Mouse (Mus musculus): ENCODE measurements around the gene Mfap2.

The Mfap2 gene

DNA sequence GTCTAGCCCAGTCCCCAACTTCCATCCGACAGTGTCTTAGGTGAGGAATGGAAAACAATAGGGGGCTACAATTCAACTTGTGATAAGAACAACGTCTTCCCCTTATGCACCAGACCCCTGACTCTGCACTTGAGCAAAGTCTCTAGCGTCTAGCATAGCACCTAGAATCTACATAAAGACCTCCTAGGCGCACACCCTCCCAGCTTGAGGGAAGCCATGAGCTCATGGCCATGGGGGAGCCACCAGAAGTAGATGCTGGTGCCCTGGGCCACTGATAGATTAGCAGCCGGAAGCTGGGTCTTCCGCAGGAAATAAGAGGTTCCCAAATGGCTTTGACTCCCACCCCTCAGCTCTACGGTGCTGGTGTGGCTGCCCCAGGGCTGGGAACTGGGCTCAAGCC lies 22.7 kb upstream of the Mfap2 start:
- DNase-seq (ENCODE audit: low spot score in 2 of 2), result no peak

DNA sequence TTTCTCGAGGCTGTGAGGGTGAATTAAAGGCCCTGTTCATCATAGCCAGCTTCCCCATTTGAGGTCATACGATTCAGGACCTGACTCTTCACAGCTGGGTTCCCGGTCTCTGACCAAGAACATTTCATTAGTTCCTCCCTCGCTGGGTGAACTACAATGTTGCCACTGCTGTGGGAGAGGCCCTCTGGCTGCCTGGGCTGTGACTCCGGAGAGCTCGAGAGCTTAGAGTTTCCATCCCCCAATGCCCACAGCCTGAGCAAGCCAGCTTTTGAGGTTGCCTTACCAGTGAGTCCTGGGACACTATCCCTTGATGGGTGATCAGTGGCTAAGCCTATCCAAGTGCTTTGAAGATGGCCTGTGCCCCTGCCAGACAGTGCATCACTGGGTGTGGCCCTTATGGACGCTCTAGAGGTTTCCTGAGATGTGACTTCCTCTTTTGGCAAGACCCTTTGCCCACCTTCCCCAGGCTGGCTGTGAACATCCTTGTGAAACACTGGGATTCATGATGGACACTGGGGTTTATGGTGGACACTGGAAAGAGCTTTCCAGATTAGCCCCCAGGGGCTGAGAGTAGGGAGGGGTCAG lies 21.4 kb upstream of the Mfap2 start:
- peak in 1 of 2 experiments; percentile 28 for DNase-seq (ENCODE audit: low spot score in 2 of 2)

DNA sequence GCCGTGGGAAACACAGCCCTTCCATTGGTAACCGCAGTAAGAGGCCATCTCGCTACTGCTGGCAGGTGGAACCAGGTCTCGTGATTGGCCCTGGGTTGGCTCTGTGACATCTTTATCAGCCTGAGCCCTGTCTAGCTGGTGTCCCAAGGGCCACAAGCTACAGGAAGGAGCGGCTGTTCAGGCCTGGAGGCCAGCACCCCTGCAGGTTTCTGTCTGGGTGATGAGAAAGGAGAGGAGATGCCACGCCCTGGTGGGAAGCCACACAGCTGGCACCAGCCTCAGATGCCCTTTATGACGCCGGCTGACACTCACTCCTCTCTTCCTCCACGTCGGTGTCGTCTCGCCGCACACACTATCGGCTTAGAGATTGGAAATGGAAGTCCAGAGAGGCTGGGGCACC lies 20.8 kb upstream of the Mfap2 start:
- peak in 1 of 2 experiments; percentile 30 for DNase-seq (ENCODE audit: low spot score in 2 of 2)

DNA sequence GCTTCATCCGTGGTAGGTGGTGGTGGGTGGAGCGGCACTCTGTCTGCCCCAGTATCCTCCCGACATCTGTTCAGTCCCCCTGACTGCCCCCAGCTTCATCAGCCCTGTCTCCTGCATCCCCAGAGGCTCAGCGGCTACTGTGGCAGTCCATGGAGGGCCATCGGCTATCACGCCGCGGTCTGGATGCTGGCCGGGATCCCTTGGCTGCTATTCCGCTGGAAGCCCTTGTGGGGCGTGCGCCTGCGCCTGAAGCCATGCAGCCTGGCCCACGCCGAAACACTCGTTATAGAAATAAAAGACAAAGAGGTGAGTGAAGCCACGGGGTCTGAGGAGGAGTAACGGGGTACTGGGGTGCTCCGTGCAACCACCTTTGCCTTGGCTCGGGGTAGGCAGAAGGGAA lies 18.0 kb upstream of the Mfap2 start:
- no peak for DNase-seq (ENCODE audit: low spot score in 2 of 2)

DNA sequence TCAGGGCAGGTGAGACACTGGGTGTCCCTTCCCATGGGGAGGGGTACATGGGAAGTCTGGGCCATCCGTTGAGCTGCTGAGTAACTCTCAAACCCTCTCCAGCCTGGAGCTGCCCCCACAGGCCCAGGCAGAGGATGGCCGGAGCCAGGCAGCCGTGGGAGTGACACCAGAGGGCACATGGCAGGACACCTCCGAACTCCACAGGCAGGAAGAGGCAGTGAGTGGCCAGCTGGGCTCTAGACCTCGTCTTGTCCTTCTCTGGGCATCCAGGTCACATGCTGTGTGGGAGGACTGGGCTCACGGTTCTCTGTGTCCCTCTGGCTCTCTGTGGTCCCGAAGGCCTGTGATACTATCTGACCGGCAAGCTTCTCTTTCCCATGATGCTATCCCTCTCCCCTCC lies 16.4 kb upstream of the Mfap2 start:
- no peak for DNase-seq (ENCODE audit: low spot score in 2 of 2)

DNA sequence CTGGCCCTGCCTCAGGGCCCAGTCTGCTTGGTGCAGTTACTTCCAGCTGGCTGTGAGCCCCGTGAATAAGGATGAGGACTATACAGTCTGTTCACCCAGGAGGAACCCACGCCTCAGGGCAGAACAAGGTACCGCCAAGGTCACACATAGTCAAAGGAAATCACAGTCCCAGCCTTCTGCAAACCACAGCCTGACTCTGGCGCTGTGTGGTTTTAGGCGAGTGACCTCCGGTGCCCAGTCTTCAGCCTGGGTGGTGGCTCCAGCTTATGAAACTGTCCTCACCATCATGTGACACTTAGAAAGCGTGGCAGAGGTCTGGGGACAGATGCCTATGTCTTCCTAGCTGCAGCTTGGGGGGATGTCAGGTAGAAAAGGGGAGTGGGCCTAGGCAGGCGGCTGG lies 14.4 kb upstream of the Mfap2 start:
- DNase-seq (ENCODE audit: low spot score in 2 of 2), result no peak

DNA sequence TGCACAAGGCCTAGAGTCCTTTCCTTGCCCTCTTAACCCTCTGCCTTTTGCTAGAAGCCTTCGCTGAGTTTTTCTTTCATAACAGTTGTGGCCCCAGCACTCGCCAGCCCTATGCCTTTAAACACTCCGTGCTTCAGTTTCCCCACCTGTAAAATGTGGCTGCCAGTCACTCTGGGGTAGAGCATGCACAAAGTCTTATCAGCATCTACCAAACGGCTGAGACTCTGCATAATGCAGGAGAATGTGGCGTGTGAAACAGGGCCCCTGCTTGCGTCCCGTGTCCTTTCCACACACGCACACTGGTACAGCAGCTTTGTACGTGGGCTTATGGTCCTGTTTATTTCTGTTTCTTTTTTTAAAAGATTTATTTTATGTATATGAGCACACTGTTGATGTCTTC lies 13.4 kb upstream of the Mfap2 start:
- no peak for DNase-seq (ENCODE audit: low spot score in 2 of 2)

DNA sequence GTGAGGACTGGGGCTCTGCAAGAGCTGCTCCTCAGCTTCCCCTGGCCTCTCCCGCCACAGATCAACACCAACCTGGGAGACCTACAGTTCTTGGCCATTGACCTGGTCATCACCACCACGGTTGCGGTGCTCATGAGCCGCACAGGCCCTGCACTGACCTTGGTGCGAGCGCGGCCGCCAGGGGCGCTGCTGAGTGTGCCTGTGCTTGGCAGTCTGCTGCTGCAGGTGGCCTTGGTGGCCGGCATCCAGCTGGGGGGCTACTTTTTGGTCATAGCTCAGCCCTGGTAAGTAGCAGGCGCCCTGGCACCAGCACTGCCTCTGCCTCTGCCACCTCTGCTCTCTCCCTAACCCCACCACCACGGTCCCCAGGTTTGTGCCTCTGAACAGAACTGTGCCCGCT lies 4.2 kb upstream of the Mfap2 start:
- DNase-seq (ENCODE audit: low spot score in 2 of 2), result no peak

DNA sequence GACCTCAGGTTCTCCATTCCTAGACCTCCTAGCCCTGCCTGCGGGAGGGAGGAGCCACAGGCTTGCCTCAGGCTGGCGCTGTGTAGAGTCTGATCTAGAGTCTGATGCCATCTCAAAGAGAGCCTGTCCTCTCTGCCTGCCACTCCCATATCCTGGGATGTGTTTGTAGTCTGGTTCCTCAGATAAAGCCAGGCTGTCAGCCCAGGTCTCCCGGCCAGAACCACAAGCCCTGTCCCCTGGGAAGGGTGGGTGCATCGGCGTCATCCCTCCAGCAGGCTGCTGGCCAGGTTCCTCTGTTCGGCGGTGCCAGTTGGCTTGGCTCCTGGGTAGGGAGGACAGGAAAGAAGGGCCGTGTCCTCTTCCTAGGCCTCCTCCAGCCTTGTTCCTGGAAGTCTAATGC lies 2.2 kb upstream of the Mfap2 start:
- no peak for DNase-seq (ENCODE audit: low spot score in 2 of 2)

DNA sequence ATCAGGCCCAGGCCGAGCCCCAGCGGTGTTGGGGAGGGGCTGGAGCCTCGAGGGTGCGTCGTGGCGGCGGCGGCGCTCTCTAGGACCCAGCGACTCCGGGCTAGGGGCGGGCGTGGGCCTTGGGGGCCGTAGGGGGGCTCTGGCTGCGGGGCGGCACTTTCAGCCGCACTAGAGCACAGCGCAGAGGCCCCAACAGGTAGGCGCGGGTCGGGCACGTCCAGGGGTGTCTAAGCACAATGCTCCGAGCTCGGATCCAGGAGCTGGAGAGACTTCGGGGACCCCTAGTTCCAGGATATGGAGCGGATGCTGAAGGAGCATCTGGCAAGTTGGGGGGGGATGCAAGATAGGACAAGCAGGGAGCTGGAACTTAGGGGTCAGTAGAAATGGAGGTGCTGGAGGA lies 308 bp downstream of the Mfap2 start:
- DNase-seq (ENCODE audit: low spot score in 2 of 2), result no peak

DNA sequence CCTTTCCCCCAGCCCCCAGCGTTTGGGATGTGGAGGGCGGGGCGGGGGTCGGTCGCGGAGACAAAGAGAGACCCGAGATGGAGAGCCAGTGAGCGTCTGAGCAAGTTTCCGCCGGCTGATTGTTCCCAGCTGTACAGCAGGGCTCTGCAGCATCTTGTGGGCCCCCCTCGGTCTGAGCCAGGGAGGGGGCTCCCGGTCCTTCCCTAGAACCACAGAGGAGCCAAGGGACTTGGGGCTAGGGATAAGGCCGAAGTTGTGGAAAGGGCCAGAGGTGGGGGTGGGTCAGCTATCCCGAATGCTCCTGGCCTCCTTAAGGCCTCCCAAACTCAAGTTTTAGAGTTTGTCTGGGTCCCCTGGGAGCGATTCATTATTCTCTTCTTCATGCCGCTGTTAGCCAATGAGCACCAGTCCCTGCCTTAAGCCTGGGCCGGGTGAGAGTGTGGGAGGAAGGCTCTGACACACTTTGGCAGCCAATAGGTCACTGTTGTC lies 767 bp downstream of the Mfap2 start:
- no peak for DNase-seq (ENCODE audit: low spot score in 2 of 2)

DNA sequence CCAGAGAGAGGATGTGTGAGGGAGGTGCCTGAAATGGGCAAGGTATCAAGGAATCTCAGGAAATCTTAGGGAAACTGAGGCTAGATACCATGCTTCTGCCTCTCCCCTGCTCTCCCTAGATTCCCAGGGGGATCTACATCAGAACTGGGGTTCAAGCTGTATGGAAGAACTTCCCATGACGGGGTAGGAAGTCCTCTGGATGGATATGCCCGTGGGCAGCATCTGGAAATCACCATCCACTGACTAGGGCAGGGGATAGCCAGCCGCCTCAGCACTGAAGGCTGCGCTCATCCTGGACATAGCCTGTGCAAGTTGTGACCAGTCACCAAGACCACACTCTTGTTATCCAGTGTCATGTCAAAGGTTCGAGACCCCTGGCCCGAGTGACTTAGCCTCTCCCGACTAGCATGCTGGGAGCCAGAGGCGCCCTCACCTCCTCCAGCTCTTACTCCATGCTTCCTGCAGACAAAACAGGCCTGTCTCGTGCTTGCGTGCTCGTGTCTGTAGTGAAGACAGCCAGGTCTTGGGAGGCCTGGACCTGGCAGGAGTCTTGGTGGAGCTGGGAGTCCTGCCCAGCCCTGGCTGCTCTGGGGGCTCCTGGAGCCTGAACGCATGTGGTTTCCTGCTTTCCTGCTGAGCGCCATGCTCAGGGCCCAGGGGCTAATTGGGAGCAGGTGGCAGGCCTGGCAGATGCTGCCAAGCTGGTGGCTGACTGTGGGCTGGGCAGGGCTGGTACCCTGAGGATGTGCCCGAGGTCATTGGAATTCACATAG lies 1.5 kb downstream of the Mfap2 start:
- DNase-seq (ENCODE audit: low spot score in 2 of 2), result no peak

DNA sequence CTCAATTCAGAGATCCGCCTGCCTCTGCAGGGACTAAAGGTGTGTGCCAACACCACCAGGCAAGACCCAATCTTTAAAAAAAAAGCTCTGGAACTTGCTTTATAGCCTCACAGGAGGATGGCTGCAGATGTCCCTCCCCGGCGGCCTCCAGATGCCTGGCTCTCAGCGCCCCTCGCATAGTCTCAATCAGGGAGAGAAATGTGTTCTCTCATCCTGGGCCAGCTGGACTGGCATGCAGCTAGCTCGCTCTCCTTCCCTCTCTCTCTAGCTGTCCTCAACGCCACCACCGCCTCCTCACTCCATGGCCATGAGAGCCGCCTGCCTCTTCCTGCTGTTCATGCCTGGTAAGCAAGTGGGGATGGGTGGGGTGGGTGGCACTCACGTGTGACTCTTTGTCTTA lies 2.3 kb downstream of the Mfap2 start:
- DNase-seq (ENCODE audit: low spot score in 2 of 2), result no peak

DNA sequence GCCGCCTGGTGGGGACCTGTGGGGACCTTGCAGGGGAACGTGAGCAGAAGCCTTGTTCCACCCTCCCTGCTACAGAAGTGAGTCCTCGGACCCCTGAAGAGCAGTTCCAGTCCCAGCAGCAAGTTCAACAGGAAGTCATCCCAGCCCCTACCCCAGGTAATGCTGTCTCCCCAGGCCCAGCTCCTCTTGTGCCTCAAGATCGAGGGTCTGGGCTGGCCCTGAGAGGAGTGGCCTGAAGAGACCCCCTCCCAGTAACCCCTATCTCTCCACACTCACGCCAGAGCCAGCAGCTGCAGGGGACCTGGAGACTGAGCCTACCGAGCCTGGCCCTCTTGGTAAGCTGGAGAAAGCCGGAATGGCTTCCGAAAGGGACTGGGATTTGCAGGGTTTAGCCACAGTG lies 3.9 kb downstream of the Mfap2 start:
- no peak for DNase-seq (ENCODE audit: low spot score in 2 of 2)

DNA sequence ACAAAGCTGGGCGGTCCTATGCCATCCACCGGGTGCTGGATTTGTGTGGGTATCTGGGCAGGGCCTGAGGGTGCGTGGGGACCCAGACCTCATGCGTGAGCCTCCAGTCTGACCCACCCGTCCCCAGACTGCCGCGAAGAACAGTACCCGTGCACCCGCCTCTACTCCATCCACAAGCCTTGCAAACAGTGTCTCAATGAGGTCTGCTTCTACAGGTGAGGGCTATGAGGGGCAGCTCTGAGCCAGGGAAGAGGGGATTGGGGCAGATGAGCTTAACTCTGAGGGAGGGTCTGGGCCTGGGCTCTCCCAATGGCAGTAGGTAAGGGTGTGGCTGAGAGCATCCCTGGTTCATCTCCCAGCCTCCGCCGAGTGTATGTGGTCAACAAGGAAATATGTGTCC lies 4.6 kb downstream of the Mfap2 start:
- DNase-seq (ENCODE audit: low spot score in 2 of 2), result no peak

DNA sequence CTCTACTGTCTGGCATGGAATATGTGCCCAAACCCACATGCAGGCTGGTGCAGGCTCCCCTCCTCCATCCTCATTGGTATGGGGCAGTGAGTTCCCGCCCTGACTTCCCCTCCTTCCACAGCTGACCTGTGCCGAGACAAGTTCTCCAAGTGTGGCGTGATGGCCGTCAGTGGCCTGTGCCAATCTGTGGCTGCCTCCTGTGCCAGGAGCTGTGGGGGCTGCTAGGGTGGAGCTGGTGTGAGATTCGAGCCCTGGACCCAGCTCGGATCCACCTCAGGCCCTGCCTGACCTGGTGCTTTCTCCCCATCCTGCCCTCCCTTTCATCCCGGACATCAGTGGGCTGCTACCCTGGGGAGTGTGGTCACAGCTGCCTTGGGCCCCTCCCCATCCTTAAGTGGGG lies 5.1 kb downstream of the Mfap2 start:
- no peak for DNase-seq (ENCODE audit: low spot score in 2 of 2)

DNA sequence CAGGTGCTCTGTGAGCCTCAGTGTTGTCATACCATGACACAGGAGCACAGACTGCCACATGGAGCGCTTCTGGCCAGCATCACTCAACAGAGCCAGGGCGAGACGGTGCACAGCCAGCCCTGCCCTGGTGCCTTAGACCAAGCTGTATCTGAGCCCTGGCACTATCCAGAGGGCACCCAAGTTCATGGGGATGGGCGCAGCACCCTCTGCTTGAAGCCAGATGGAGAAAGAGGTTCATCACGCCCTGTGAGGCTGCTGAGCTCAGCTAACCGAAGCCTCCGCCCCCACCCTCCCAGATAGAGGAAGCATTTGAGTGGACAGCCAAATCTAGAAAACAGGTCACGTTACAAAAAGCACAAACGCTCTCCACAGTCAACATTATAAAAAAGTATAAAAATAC lies 6.1 kb downstream of the Mfap2 start:
- DNase-seq (ENCODE audit: low spot score in 2 of 2), result no peak

DNA sequence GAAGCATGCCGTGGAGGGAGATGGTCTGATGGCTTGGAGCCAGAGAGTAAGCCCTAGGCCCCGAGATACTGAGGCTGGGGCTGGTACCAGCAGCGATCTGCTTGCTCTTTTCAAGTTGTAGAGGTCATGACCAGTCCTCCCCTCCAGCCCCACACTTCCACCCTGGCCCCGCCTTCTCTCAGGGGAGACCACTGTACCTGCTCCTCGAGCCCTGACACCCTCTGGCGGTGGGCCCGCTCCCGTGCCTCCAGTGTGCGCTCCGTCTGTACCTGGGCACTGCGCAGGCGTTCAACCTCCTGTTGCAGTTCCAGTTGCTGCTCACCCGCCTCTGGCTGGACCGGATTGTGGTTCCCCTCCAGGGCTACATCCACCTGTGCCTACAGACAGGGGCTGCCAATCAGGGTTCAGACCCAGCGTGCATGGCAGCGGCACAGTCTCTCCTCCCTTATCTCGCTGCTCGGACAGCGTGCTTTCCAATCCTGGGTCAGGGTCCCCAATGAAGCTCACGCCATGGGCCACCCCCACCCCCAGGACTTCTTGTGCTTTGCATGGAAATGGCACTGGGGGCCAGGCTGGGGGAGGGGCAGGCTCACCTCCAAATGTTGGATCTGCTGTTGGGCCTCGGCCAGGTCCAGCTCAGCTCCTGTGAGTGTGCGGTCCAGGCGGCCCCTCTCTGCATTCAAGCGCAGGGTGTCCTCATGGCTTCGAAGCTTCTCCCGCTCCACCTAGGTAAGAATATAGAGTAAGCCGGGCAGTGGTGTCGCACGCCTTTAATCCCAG lies 7.6 kb downstream of the Mfap2 start:
- DNase-seq (ENCODE audit: low spot score in 2 of 2), result no peak

DNA sequence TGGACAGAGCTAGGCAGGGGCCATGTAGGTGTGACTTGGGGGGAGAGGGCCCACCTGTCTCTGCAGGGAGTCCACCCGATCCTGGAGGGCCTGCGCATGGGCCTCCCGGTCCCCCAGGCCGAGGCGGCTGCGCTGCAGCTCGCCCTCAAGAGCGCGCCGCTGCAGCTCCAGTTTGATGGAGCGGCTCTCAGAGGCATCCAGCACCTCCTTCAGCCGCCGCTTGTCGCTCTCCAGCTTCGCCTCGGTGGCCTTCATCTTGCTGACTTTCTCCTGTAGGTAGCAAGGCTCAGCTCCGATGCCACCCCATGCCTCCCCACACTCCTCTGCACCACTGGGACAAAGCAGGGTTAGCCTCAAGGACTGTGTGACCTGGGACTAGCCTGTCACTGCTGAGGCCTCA lies 10.0 kb downstream of the Mfap2 start:
- DNase-seq (ENCODE audit: low spot score in 2 of 2), result no peak

DNA sequence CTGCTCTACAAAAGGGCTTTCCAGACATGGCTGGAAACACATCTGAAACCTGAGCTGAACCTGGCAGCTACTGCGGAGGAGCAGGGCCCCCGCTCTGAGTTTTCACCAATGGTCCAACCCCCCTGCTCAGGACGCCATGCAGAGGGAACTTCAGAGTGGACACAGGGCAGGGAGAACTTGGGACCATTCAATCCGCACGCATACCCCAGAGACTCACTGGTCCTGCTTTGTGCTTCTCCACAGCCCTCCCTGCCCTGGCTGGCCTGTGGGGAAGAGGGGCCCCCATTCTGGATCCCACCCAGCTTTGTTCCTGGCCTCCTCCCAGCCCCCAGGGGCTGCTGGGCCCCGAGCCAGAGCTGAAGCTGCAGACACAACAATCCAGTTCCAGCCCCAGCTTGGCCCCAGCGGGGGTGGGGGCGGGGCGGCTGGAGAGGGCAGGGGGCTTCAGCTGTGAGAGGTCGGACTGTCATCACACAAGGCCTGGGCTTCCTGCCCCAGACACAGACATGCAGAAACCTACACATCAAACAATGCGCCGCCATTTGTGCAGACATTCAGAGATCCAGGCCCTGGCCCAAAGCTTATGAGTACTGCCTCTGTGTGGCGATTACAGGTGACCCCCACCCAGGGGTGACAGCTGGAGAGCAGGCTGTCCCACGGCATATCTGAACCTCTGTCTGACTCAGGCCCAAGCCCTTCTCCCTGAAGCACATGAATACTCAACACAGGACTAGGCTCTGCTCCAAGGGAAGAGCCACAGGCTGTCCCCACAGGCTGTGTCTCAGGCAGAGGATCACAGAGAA lies 10.8 kb downstream of the Mfap2 start:
- DNase-seq (ENCODE audit: low spot score in 2 of 2), result no peak

DNA sequence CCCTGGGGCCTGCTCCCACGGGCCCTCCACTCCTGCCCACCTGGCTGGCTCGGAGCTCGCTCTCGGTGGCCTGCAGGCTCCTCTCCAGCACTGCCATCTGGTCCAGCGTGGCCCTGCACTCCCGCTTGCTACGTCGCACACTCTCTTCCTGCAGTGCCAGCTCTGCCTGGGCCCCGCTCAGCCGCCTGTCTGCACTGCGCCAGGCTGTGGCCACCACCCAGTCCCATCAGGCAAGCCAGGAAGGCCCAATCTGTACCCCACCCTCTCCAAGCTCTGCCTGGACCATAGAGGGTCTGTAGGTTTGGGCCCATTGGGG lies 11.4 kb downstream of the Mfap2 start:
- no peak for DNase-seq (ENCODE audit: low spot score in 2 of 2)

DNA sequence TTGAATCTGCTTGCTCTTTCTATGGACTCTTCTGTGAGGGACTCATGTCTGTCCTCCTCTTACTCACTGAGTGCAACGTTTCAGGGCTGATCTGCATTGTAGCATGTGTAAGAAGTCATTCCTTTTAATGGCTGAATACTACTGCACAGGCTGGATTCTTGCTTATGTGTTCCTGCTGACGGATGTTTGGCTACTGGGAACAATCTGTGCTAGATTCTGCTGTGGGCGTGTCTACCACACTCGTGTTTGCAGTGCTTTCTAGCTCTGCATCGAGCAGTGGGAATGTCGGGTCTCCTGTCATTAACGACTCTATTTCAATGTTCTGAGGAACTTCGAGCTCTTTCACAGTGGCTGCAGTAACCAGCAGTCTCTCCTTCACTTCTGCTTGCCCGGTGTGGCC lies 13.8 kb downstream of the Mfap2 start:
- DNase-seq (ENCODE audit: low spot score in 2 of 2), result no peak

All from spleen, postnatal 14 days (tissue).